Mouse (Mus musculus): ENCODE measurements around the gene Slc39a11. TPM values are rescaled to one million over a fixed set of nuclear protein-coding genes. Genes with fewer than 3 reads are reported as not detected.

Slc39a11 gene
- total and polyA plus RNA-seq, 3 experiments: 43.2 to 54.4 (median 51.0) TPM

DNA sequence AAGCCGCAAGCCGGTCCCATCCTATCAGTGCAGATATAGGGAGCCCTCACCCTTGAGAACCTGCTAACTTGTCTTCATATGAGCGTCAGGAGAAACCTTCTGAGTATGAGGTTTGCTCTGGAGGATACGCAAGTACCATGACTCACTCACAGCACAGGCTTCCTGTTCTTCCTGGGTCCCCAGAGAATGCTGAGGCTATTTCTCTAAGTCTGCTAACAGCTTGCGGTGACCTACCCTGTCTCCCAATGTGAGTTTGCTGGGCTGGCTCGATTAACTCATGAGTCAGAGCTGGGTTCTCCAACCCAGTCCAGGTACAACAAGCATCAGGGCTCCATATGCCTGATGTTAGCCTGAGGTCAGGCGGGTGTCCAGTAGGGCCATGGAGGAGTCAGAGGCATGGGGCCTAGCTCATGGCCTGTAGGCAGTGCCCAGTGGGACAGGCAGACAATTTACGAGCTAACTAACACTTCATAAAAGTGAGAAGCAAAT lies 381.0 kb downstream of the Slc39a11 start:
- in situ Hi-C loops (cut with MboI; ENCODE audit: low pct_ligation_motif_present, low pct_unique_long_range_greater_than_20kb, low sequenced_read_pairs): no loop called here

DNA sequence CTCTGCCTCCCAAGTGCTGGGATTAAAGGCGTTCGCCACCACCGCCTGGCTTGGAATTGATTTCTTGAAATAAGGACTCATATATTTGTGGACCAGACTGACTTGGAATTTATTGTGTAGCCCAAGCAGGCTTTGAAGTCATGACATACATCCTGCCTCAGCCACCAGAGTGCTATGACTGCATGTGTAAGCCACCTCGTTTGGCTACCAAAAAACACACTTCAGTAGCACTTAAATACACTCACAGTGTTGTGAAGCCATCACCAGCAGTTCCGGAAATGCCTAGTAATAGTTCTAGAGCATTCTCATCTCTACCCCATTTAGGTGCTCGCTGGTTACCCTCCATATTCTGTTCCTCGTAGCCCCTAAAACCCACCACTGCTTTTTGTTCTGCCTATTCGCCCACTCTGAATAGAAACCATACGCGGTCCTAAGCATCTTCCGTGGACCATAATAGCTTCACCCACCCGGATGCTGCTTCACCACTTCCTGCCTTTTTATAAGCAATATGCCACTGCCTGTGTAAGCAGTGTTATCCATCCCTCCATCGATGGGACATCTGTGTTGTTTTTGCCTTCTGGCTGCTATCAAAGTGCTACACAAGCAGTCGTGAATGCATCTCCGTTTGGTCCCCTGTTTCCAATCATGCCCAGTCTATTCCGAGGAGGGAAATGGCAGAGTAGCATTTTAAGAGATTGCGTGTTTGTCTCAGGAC lies 382.2 kb downstream of the Slc39a11 start:
- dilution Hi-C loops (cut with MboI; ENCODE audit: extremely low pct_ligation_motif_present, extremely low pct_unique_long_range_greater_than_20kb, low sequenced_read_pairs): no loop called here
- Histone ChIP-seq H3K27me3 (replicated peaks) (no peaks in the 10 kb centered on the region), H3K27ac (ENCODE audit: insufficient read depth, low read depth) (no peak overlapping the region), H3K4me2 (ENCODE audit: insufficient read depth, low read depth, poor library complexity, severe bottlenecking) (no peak overlapping the region), H3K4me1 (ENCODE audit: control insufficient read depth in 1 of 2, insufficient read depth in 2 of 2) (peaks cover 0 to 10% of the 10 kb centered on the region in 2 experiments; a peak in 1 of 4 replicates), H3K36me3 (replicated peaks in 1 of 2; ENCODE audit: control insufficient read depth in 1 of 2, insufficient read depth in 1 of 2, low read length in 1 of 2) (peaks cover 0 to 9% of the 10 kb centered on the region in 2 experiments), H3K4me3 (replicated peaks in 1 of 3; ENCODE audit: low read depth in 2 of 3, low read length in 2 of 3, poor library complexity in 1 of 3) (no peak overlapping the region), H3K9ac (ENCODE audit: insufficient read depth, low read depth) (no peak overlapping the region), H3K9me3 (replicated peaks; ENCODE audit: low read length) (no peaks in the 10 kb centered on the region), H3K79me2 (replicated peaks; ENCODE audit: control insufficient read depth, extremely low read depth, insufficient read depth, poor library complexity, severe bottlenecking) (no peaks in the 10 kb centered on the region)
- no peak for DNase-seq (ENCODE audit: extremely low read depth)
- in situ Hi-C loops (cut with MboI; ENCODE audit: low pct_ligation_motif_present, low pct_unique_long_range_greater_than_20kb, low sequenced_read_pairs): no loop called here
- TF ChIP-seq ELF1 (IDR thresholded peaks at IDR 0.05; ENCODE audit: low read depth, low read length) (no peak), POLR2AphosphoS2 (IDR thresholded peaks at IDR 0.05; ENCODE audit: low read depth, low read length) (no peak), RAD21 (IDR thresholded peaks at IDR 0.05; ENCODE audit: low read depth, low read length) (no peak), MAFK (IDR thresholded peaks at IDR 0.05; ENCODE audit: insufficient replicate concordance, low read length) (no peak), CHD1 (IDR thresholded peaks at IDR 0.05; ENCODE audit: low read depth, low read length) (no peak), RCOR1 (conservative IDR thresholded peaks at IDR 0.05; ENCODE audit: low read depth, low read length) (no peak), TCF12 (IDR thresholded peaks at IDR 0.05; ENCODE audit: low read depth, low read length) (no peak), MYC (IDR thresholded peaks at IDR 0.05; ENCODE audit: low read depth, low read length) (no peak), NRF1 (IDR thresholded peaks at IDR 0.05; ENCODE audit: low read depth, low read length) (no peak), SIN3A (IDR thresholded peaks at IDR 0.05; ENCODE audit: low read length) (no peak)

More for the DNA sequence above, 381.0 kb downstream of the Slc39a11 start:
- peaks cover 0 to 11% of the 10 kb centered on the region in 2 experiments for H3K36me3 ChIP-seq (replicated peaks in 1 of 2; ENCODE audit: control insufficient read depth in 1 of 2, insufficient read depth in 1 of 2, low read length in 1 of 2)
- no peak overlapping the region for H3K4me3 ChIP-seq (replicated peaks in 1 of 3; ENCODE audit: low read depth in 2 of 3, low read length in 2 of 3, poor library complexity in 1 of 3)
- no peak overlapping the region for H3K4me2 ChIP-seq (ENCODE audit: insufficient read depth, low read depth, poor library complexity, severe bottlenecking)
- peaks cover 0 to 10% of the 10 kb centered on the region in 2 experiments; a peak in 1 of 4 replicates for H3K4me1 ChIP-seq (ENCODE audit: control insufficient read depth in 1 of 2, insufficient read depth in 2 of 2)
- H3K9ac ChIP-seq (ENCODE audit: insufficient read depth, low read depth): no peak overlapping the region
- no peaks in the 10 kb centered on the region for H3K79me2 ChIP-seq (replicated peaks; ENCODE audit: control insufficient read depth, extremely low read depth, insufficient read depth, poor library complexity, severe bottlenecking)
- H3K27ac ChIP-seq (ENCODE audit: insufficient read depth, low read depth): no peak overlapping the region
- no peaks in the 10 kb centered on the region for H3K27me3 ChIP-seq (replicated peaks)
- no peak for DNase-seq (ENCODE audit: extremely low read depth)
- TF ChIP-seq UBTF (IDR thresholded peaks at IDR 0.05; ENCODE audit: low read depth, low read length) (no peak), POLR2A (IDR thresholded peaks at IDR 0.05; ENCODE audit: low read depth, low read length) (no peak)
- no peaks in the 10 kb centered on the region for H3K9me3 ChIP-seq (replicated peaks; ENCODE audit: low read length)
- dilution Hi-C loops (cut with MboI; ENCODE audit: extremely low pct_ligation_motif_present, extremely low pct_unique_long_range_greater_than_20kb, low sequenced_read_pairs): no loop called here

DNA sequence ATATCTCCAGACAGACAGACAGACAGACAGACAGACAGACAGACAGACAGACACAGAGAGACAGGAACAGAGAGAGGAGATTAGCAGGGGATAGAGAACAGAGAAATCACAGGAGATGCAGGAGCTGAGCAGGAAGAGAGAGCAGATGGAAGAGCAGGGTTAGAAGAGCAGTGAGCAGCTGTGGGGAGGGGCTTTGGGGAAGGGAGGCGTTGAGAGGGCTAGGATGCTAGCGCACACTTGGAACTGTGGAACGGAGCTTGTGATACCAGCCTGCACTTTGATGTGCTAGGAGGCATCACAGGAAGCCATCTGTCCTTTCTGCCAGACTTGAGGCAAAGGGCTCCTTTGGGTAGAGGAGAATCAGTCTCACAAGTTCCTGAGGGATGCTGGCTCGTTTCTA lies 383.2 kb downstream of the Slc39a11 start:
- H3K79me2 ChIP-seq (replicated peaks; ENCODE audit: control insufficient read depth, extremely low read depth, insufficient read depth, poor library complexity, severe bottlenecking): no peaks in the 10 kb centered on the region
- dilution Hi-C loops (cut with MboI; ENCODE audit: extremely low pct_ligation_motif_present, extremely low pct_unique_long_range_greater_than_20kb, low sequenced_read_pairs): no loop called here
- in situ Hi-C loops (cut with MboI; ENCODE audit: low pct_ligation_motif_present, low pct_unique_long_range_greater_than_20kb, low sequenced_read_pairs): no loop called here
- no peak overlapping the region for H3K4me3 ChIP-seq (replicated peaks in 1 of 3; ENCODE audit: low read depth in 2 of 3, low read length in 2 of 3, poor library complexity in 1 of 3)
- no peaks in the 10 kb centered on the region for H3K27me3 ChIP-seq (replicated peaks)
- peaks cover 0 to 13% of the 10 kb centered on the region in 2 experiments for H3K36me3 ChIP-seq (replicated peaks in 1 of 2; ENCODE audit: control insufficient read depth in 1 of 2, insufficient read depth in 1 of 2, low read length in 1 of 2)
- DNase-seq (ENCODE audit: extremely low read depth): no peak
- no peak overlapping the region for H3K9ac ChIP-seq (ENCODE audit: insufficient read depth, low read depth)
- no peak overlapping the region for H3K4me2 ChIP-seq (ENCODE audit: insufficient read depth, low read depth, poor library complexity, severe bottlenecking)
- peaks cover 0 to 5% of the 10 kb centered on the region in 2 experiments; a peak in 1 of 4 replicates for H3K4me1 ChIP-seq (ENCODE audit: control insufficient read depth in 1 of 2, insufficient read depth in 2 of 2)
- no peaks in the 10 kb centered on the region for H3K9me3 ChIP-seq (replicated peaks; ENCODE audit: low read length)
- TF ChIP-seq KAT2A (IDR thresholded peaks at IDR 0.05; ENCODE audit: insufficient replicate concordance, low read length) (no peak), GABPA (IDR thresholded peaks at IDR 0.05; ENCODE audit: insufficient replicate concordance, low read depth, low read length) (no peak), JUND (conservative IDR thresholded peaks at IDR 0.05; ENCODE audit: low read depth, low read length) (no peak), MAFK (IDR thresholded peaks at IDR 0.05; ENCODE audit: insufficient replicate concordance, low read length) (no peak)
- H3K27ac ChIP-seq (ENCODE audit: insufficient read depth, low read depth): no peak overlapping the region

All from CH12.LX (cell line).